Mouse (Mus musculus): ENCODE results near the gene Pip4k2c. TPM values are rescaled to one million over a fixed set of nuclear protein-coding genes. Genes with fewer than 3 reads are reported as not detected.
A peak's percentile ranks its signal among the peaks of the same experiment; 100 is the strongest.

The Pip4k2c gene
- total RNA-seq (2022): 1 to 10 TPM; 7.6 to 8.8 (median 8.4) TPM

- peak; percentile 85 to 89 for DNase-seq (ENCODE audit: low spot score in 2 of 2)
Observed at GRCm38 (mm10) chr10:127211414-127211854, at the start of gene Pip4k2c. Gene Pip4k2c (minus strand): TSS chr10:127211585.

GRCm38 (mm10) chr10:127258489-127258888, 47.1 kb upstream of the Pip4k2c start:
- DNase-seq (ENCODE audit: low spot score in 2 of 2): no peak

GRCm38 (mm10) chr10:127257790-127258189, 46.4 kb upstream of the Pip4k2c start:
- DNase-seq (ENCODE audit: low spot score in 2 of 2): no peak

GRCm38 (mm10) chr10:127255625-127256345, 44.4 kb upstream of the Pip4k2c start:
- peak; percentile 30 to 46 for DNase-seq (ENCODE audit: low spot score in 2 of 2)

- no peak for DNase-seq (ENCODE audit: low spot score in 2 of 2)
Observed at GRCm38 (mm10) chr10:127250810-127251209, 39.4 kb upstream of the Pip4k2c start.

GRCm38 (mm10) chr10:127238241-127238824, 26.9 kb upstream of the Pip4k2c start:
- DNase-seq (ENCODE audit: low spot score in 2 of 2): no peak

- DNase-seq (ENCODE audit: low spot score in 2 of 2): no peak
Observed at GRCm38 (mm10) chr10:127236541-127236940, 25.2 kb upstream of the Pip4k2c start.

- DNase-seq (ENCODE audit: low spot score in 2 of 2): no peak
Observed at GRCm38 (mm10) chr10:127233141-127233540, 21.8 kb upstream of the Pip4k2c start.

GRCm38 (mm10) chr10:127231741-127232140, 20.4 kb upstream of the Pip4k2c start:
- no peak for DNase-seq (ENCODE audit: low spot score in 2 of 2)

- no peak for DNase-seq (ENCODE audit: low spot score in 2 of 2)
Observed at GRCm38 (mm10) chr10:127230693-127231092, 19.3 kb upstream of the Pip4k2c start.

- DNase-seq (ENCODE audit: low spot score in 2 of 2): no peak
Observed at GRCm38 (mm10) chr10:127228897-127229296, 17.5 kb upstream of the Pip4k2c start.

- DNase-seq (ENCODE audit: low spot score in 2 of 2): no peak
Observed at GRCm38 (mm10) chr10:127227163-127227562, 15.8 kb upstream of the Pip4k2c start.

GRCm38 (mm10) chr10:127226318-127226895, 15.0 kb upstream of the Pip4k2c start:
- no peak for DNase-seq (ENCODE audit: low spot score in 2 of 2)

- no peak for DNase-seq (ENCODE audit: low spot score in 2 of 2)
Observed at GRCm38 (mm10) chr10:127225732-127226131, 14.3 kb upstream of the Pip4k2c start.

- no peak for DNase-seq (ENCODE audit: low spot score in 2 of 2)
Observed at GRCm38 (mm10) chr10:127225213-127225612, 13.8 kb upstream of the Pip4k2c start.

- DNase-seq (ENCODE audit: low spot score in 2 of 2): no peak
Observed at GRCm38 (mm10) chr10:127218339-127218738, 7.0 kb upstream of the Pip4k2c start.

GRCm38 (mm10) chr10:127217177-127217576, 5.8 kb upstream of the Pip4k2c start:
- DNase-seq (ENCODE audit: low spot score in 2 of 2): no peak

GRCm38 (mm10) chr10:127216456-127216855, 5.1 kb upstream of the Pip4k2c start:
- DNase-seq (ENCODE audit: low spot score in 2 of 2): no peak

GRCm38 (mm10) chr10:127214422-127214803, 3.0 kb upstream of the Pip4k2c start:
- no peak for DNase-seq (ENCODE audit: low spot score in 2 of 2)

- DNase-seq (ENCODE audit: low spot score in 2 of 2): no peak
Observed at GRCm38 (mm10) chr10:127213704-127214421, 2.5 kb upstream of the Pip4k2c start.

- no peak for DNase-seq (ENCODE audit: low spot score in 2 of 2)
Observed at GRCm38 (mm10) chr10:127213272-127213671, 1.9 kb upstream of the Pip4k2c start.

GRCm38 (mm10) chr10:127210961-127211405, 402 bp downstream of the Pip4k2c start:
- peak in 1 of 2 experiments; percentile 22 for DNase-seq (ENCODE audit: low spot score in 2 of 2)
